Mouse (Mus musculus): ENCODE measurements around the gene Utp6.

DNA sequence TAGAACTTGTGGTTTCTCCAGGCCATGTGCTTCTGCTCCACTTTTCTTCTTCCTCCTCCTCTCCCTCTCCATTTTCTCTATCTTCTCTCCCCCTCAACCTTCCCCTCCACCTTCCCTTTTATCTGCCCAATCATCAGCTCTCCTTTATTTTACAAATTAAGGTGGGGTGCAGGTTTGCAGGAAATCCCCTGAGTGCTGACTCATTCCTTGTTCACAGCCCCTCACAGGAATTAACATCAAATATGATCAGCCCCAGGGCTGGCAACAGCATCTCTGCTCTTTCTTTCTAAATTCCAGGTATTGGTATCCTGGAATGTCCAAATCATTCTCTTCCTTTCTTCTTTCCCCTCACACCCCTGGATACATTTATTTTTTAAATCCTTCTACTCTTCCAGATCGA, 14.0 kb upstream of the Utp6 start:
- TF ChIP-seq POLR2AphosphoS5 (IDR thresholded peaks at IDR 0.05; ENCODE audit: insufficient replicate concordance, low read depth, low read length), result no peak
- TF ChIP-seq CTCF (IDR thresholded peaks at IDR 0.05; ENCODE audit: low read depth, low read length), result no peak
- no peak for TF ChIP-seq GATA2 (IDR thresholded peaks at IDR 0.05; ENCODE audit: borderline replicate concordance, low read depth, low read length)

All from G1E (cell line).